Mouse (Mus musculus): Measurements from ENCODE around the gene Hoxa11.

GRCm38 (mm10) chr6:52251177-52251879 lies 5.7 kb upstream of the Hoxa11 start:
- no peak for TF ChIP-seq CTCF (IDR thresholded peaks at IDR 0.05; ENCODE audit: extremely low read depth, insufficient read depth, insufficient read length, insufficient replicate concordance)
- no peak for TF ChIP-seq POLR2A (IDR thresholded peaks at IDR 0.05; ENCODE audit: low read depth, low read length)
